Mouse (Mus musculus) left cerebral cortex, postnatal 10 days (tissue): ENCODE data around the gene Pank4. TPM values are rescaled to one million over a fixed set of nuclear protein-coding genes. Genes with fewer than 3 reads are reported as not detected.

ENCODE experiments used
- DNase-seq, 2 experiments: peaks; one replicate each; pipeline ENCODE4 v3.0.0; 2021 to 2022; ENCODE audit warnings: low spot score in 2 of 2, mixed read lengths in 1 of 2; ENCODE audit errors: extremely low spot score in 1 of 2
- intact Hi-C: fragments of 180-260 bp; cut with DNase I; formaldehyde crosslinking; loops from one replicate; pipeline ENCODE4 v1.15.1; 2025
- total RNA-seq, 2 experiments: library from RNA; stranded (reverse); gene quantifications; 2 replicates each; pipeline ENCODE4 v1.2.3; 2021

Pank4 gene
- total RNA-seq, 2 experiments from 2014 or later = 30.6 to 31.9 TPM

- intact Hi-C loops = no loop called here
- DNase-seq = no peak
Measured at GRCm38 (mm10) chr4:155022228-155022855, 58.4 kb downstream of the Pank4 start.

- DNase-seq = no peak
- intact Hi-C loops = no loop called here
Measured at GRCm38 (mm10) chr4:155024170-155025010, 60.5 kb downstream of the Pank4 start.

Other genes starting within 250 kb of the Pank4 start
- gene Ttc34, start 126.7 kb upstream of the Pank4 start, total RNA-seq = 1 to 10 TPM; 2.5 to 2.9 TPM
- under 1 TPM; 0.22 to 0.51 TPM for gene Mmel1, start 94.5 kb upstream of the Pank4 start, total RNA-seq
- gene Fam213b, start 65.0 kb upstream of the Pank4 start, total RNA-seq = 10 to 100 TPM; 25.5 to 26.0 TPM
- gene Tnfrsf14, start 35.6 kb upstream of the Pank4 start, total RNA-seq = under 1 TPM; 0.61 to 0.99 TPM
- 10 to 100 TPM; 33.3 to 61.6 TPM for gene Hes5, start 3.2 kb upstream of the Pank4 start, total RNA-seq
- 10 to 100 TPM; 33.3 to 41.2 TPM for gene Plch2, start 92.7 kb downstream of the Pank4 start, total RNA-seq
- gene Pex10, start 102.9 kb downstream of the Pank4 start, total RNA-seq = 10 to 100 TPM; 18.0 to 19.3 TPM
- gene Rer1, start 122.3 kb downstream of the Pank4 start, total RNA-seq = 10 to 100 TPM; 68.8 to 71.0 TPM
- gene Morn1, start 122.5 kb downstream of the Pank4 start, total RNA-seq = 10 to 100 TPM; 16.0 to 16.3 TPM